Mouse (Mus musculus) heart, adult 2 months (tissue): ENCODE results near the gene Pid1.

ENCODE experiments used
- CTCF ChIP-seq: fragments of 200-600 bp; IDR thresholded peaks from 2 replicates; pipeline ENCODE4 v1.8.1; 2022; ENCODE audit warnings: antibody characterized with exemption, mild to moderate bottlenecking, moderate library complexity
- EP300 ChIP-seq: fragments of 200-500 bp; IDR thresholded peaks from 2 replicates; pipeline ENCODE4 v1.6.1; 2011; ENCODE audit warnings: low read depth, low read length, control low read depth; ENCODE audit not compliant: insufficient read depth
- POLR2A ChIP-seq: fragments of 200-500 bp; IDR thresholded peaks from 2 replicates; pipeline ENCODE4 v1.6.1; 2011; ENCODE audit warnings: mild to moderate bottlenecking, low read depth, low read length, control low read depth; ENCODE audit not compliant: insufficient read depth

- no peak for TF ChIP-seq POLR2A
- TF ChIP-seq CTCF: peak; percentile 52
- no peak for TF ChIP-seq EP300
Observed at GRCm38 (mm10) chr1:84128510-84128909, 235.5 kb downstream of the Pid1 start.
